Mouse (Mus musculus): Measurements from ENCODE around the gene Ttc9. TPM values are rescaled to one million over a fixed set of nuclear protein-coding genes. Genes with fewer than 3 reads are reported as not detected.

Gene Ttc9
- total and polyA plus RNA-seq, 3 experiments: 0.07 TPM; not detected in 2

DNA sequence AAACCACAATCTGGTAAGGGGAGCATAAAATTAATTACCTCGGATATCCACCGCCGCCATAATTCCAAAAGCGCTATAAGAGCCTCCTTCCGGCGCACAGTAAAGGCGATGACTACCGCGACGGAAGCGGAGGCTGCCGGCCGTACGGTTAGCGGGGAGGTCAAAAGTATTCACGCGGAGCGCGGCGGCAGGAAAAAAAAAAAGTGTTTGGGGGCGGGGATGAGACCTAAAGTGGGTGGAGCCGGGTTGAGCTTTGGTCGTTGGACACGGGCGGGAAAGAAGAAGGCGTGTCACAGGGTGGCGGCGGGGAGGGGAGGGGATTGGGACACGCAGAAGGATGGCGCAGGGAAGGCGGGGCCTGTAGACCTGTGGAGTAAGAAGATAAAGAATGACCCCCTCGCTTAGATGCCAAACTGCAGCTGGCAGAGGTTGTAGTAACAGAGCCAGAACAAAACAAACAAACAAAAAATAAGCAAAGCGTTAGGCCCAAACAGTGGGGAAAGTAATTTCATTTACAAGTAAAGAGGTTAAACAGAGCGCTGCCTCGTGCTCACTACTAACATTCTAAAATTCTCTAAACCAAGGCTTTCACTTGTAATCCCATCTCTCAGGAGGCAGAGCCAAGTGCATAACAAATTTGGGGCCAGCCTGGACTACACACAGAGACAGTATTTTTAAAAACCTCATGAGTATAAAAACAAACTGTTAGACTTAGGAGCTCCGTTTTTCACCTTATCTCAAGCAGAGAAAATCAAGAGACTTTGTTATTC lies 36.0 kb upstream of the Ttc9 start, which contains the start of gene Med6 (continued):
- TF ChIP-seq ZKSCAN1 (IDR thresholded peaks at IDR 0.05; ENCODE audit: borderline replicate concordance, low read depth, low read length) (peak; percentile 54; the same call in 1 of the 2 replicates), TCF12 (IDR thresholded peaks at IDR 0.05; ENCODE audit: low read depth, low read length) (peak; percentile 84), MAX (IDR thresholded peaks at IDR 0.05; ENCODE audit: low read length) (peak; percentile 39; the same call in 1 of the 2 replicates), GABPA (IDR thresholded peaks at IDR 0.05; ENCODE audit: insufficient replicate concordance, low read depth, low read length) (peak; percentile 81; the same call in 1 of the 2 replicates)

DNA sequence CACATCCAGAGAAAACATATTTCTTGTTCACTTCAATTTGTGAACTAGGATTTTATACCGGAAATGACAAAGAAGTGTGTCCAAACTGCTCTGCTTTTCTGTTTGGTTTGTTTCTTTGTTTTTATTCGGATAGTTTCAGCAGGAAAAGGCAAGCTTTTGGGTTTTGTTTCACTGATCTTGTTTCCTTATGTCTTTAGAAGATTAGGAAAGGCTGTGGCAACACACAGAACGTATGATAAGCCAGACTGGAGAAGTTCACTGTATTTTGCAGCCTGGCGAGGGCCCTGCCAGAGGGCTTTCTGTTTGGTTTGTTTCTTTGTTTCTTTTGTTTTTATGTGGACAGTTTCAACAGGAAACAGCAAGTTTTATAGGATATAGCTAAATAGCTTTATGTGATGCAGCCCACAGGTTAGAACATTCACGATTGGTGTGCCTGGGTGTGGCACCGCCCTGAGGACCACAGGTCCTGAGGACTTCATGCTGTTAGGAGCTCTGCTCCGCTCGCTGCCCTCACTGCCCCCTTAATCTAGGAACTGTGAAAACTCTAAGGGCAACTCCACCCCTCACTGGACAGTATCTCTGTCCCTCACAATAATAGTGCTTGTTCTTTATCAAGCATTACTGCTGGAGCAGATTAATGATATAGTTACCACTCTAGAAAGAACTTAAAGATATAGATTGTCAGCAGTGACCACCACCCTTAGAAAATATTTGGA lies 34.3 kb upstream of the Ttc9 start:
- in situ Hi-C loops (cut with MboI; ENCODE audit: low pct_ligation_motif_present, low pct_unique_long_range_greater_than_20kb, low sequenced_read_pairs) (no loop called here), dilution Hi-C loops (cut with MboI; ENCODE audit: extremely low pct_ligation_motif_present, extremely low pct_unique_long_range_greater_than_20kb, low sequenced_read_pairs) (no loop called here)
- DNase-seq (ENCODE audit: extremely low read depth): no peak
- Histone ChIP-seq H3K27ac (ENCODE audit: insufficient read depth, low read depth) (no peak overlapping the region), H3K4me3 (replicated peaks in 1 of 3; ENCODE audit: low read depth in 2 of 3, low read length in 2 of 3, poor library complexity in 1 of 3) (no peak overlapping the region), H3K4me2 (ENCODE audit: insufficient read depth, low read depth, poor library complexity, severe bottlenecking) (no peak overlapping the region), H3K9ac (ENCODE audit: insufficient read depth, low read depth) (no peak overlapping the region), H3K79me2 (replicated peaks; ENCODE audit: control insufficient read depth, extremely low read depth, insufficient read depth, poor library complexity, severe bottlenecking) (peaks cover 20% of the 10 kb centered on the region), H3K36me3 (replicated peaks in 1 of 2; ENCODE audit: control insufficient read depth in 1 of 2, insufficient read depth in 1 of 2, low read length in 1 of 2) (no peaks in the 10 kb centered on the region), H3K9me3 (replicated peaks; ENCODE audit: low read length) (no peaks in the 10 kb centered on the region), H3K27me3 (replicated peaks) (peaks cover 3% of the 10 kb centered on the region), H3K4me1 (ENCODE audit: control insufficient read depth in 1 of 2, insufficient read depth in 2 of 2) (peaks cover 0 to 8% of the 10 kb centered on the region in 2 experiments; a peak in 2 of 4 replicates)
- TF ChIP-seq ZMIZ1 (IDR thresholded peaks at IDR 0.05; ENCODE audit: low read depth, low read length) (no peak), NRF1 (IDR thresholded peaks at IDR 0.05; ENCODE audit: low read depth, low read length) (no peak), ELF1 (IDR thresholded peaks at IDR 0.05; ENCODE audit: low read depth, low read length) (no peak), RCOR1 (conservative IDR thresholded peaks at IDR 0.05; ENCODE audit: low read depth, low read length) (no peak), CHD1 (IDR thresholded peaks at IDR 0.05; ENCODE audit: low read depth, low read length) (no peak), MAFK (IDR thresholded peaks at IDR 0.05; ENCODE audit: insufficient replicate concordance, low read length) (no peak), PAX5 (IDR thresholded peaks at IDR 0.05; ENCODE audit: low read length) (no peak), MEF2A (IDR thresholded peaks at IDR 0.05; ENCODE audit: borderline replicate concordance, low read depth, low read length) (no peak), NELFE (IDR thresholded peaks at IDR 0.05; ENCODE audit: low read depth, low read length) (no peak), KAT2A (IDR thresholded peaks at IDR 0.05; ENCODE audit: insufficient replicate concordance, low read length) (no peak), BHLHE40 (IDR thresholded peaks at IDR 0.05; ENCODE audit: low read depth, low read length) (no peak), ZKSCAN1 (IDR thresholded peaks at IDR 0.05; ENCODE audit: borderline replicate concordance, low read depth, low read length) (no peak), TBP (conservative IDR thresholded peaks at IDR 0.05; ENCODE audit: low read depth, low read length) (no peak), POLR2A (IDR thresholded peaks at IDR 0.05; ENCODE audit: low read depth, low read length) (no peak), EP300 (IDR thresholded peaks at IDR 0.05; ENCODE audit: low read length) (no peak), USF1 (IDR thresholded peaks at IDR 0.05; ENCODE audit: low read depth, low read length) (no peak), USF2 (conservative IDR thresholded peaks at IDR 0.05; ENCODE audit: low read depth, low read length) (no peak), SIN3A (IDR thresholded peaks at IDR 0.05; ENCODE audit: low read length) (no peak)

Measured in CH12.LX (cell line).